9 mouse cellular contexts compared by ENCODE assay signal in genomic region chr16:44493868-44494267, GRCm38 (mm10).
DNase-seq lines count a peak whose midpoint lies in the region; ATAC-seq lines count a peak whose summit lies in the region.
"Had no signal": no experiment of that assay in that cellular context is flagged by ENCODE, and none has a peak within 500 bp of the region (broad histone marks: within the 10 kb centered on the region; RNA-seq: fewer than 3 reads in every experiment).

No protein-coding gene starts in this region.

- WGBS in forebrain, embryonic 16.5 days = 3% methylated on average over 6 of the region's 6 CpGs
- WGBS in lung, embryonic 16.5 days = 29% methylated on average over 6 of the region's 6 CpGs

- no peak overlapping the region for H3K9ac ChIP-seq in forebrain, embryonic 16.5 days (replicated peaks; ENCODE audit: low read depth, low read length)
- H3K9ac ChIP-seq in lung, embryonic 16.5 days (ENCODE audit: low read length) = no peak overlapping the region

- H3K36me3 ChIP-seq in forebrain, embryonic 16.5 days (ENCODE audit: control insufficient read depth, insufficient read depth) = peaks cover 19% of the 10 kb centered on the region
- H3K36me3 ChIP-seq in lung, embryonic 16.5 days (ENCODE audit: control insufficient read depth, insufficient read depth, low read length) = peaks cover 34% of the 10 kb centered on the region

- H3K4me3 ChIP-seq in forebrain, embryonic 16.5 days (replicated peaks; ENCODE audit: low read length) = no peak overlapping the region
- no peak overlapping the region for H3K4me3 ChIP-seq in lung, embryonic 16.5 days (ENCODE audit: low read length)
- H3K4me3 ChIP-seq: erythroblast, embryonic 14.5 days had no signal

- H3K4me1 ChIP-seq in forebrain, embryonic 16.5 days (replicated peaks; ENCODE audit: control insufficient read depth, insufficient read depth, low read length) = peaks cover 22% of the 10 kb centered on the region
- H3K4me1 ChIP-seq in lung, embryonic 16.5 days (replicated peaks; ENCODE audit: control insufficient read depth, insufficient read depth, low read length) = peaks cover 19% of the 10 kb centered on the region

- no peaks in the 10 kb centered on the region for H3K9me3 ChIP-seq in forebrain, embryonic 16.5 days (ENCODE audit: control insufficient read depth, low read length)
- no peaks in the 10 kb centered on the region for H3K9me3 ChIP-seq in lung, embryonic 16.5 days (ENCODE audit: control insufficient read depth, low read length)

- DNase-seq in gastrocnemius, adult 18-20 months (ENCODE audit: low spot score) = peak; percentile 67
- DNase-seq in gastrocnemius, adult 8-10 months (ENCODE audit: low spot score in 2 of 2) = no peak
- DNase-seq in adrenal gland, postnatal 36 days = peak; percentile 31 to 68
- no peak for DNase-seq in retina, embryonic 14.5 days (ENCODE audit: low spot score)
- no peak for DNase-seq in right cerebral cortex, postnatal 25 days

- peak; percentile 69 for ATAC-seq in forebrain, embryonic 16.5 days
- peak; percentile 63 for ATAC-seq in lung, embryonic 16.5 days (ENCODE audit: low read depth)
- no peak for ATAC-seq in inflammation-experienced regulatory T-cells, adult 6 months

- peak overlapping the region; percentile 30 for H3K27ac ChIP-seq in forebrain, embryonic 16.5 days (ENCODE audit: low read length)
- peak overlapping the region; percentile 70 for H3K27ac ChIP-seq in lung, embryonic 16.5 days (ENCODE audit: low read length)

- H3K4me2 ChIP-seq in forebrain, embryonic 16.5 days (ENCODE audit: low read length) = no peak overlapping the region
- no peak overlapping the region for H3K4me2 ChIP-seq in lung, embryonic 16.5 days (ENCODE audit: low read depth, low read length)

- no peaks in the 10 kb centered on the region for H3K27me3 ChIP-seq in forebrain, embryonic 16.5 days (replicated peaks; ENCODE audit: control insufficient read depth, insufficient read depth, low read length)
- no peaks in the 10 kb centered on the region for H3K27me3 ChIP-seq in lung, embryonic 16.5 days (ENCODE audit: control insufficient read depth, insufficient read depth, low read depth, low read length)

Comparison
In these comparisons a context has a peak if more than half of its experiments do, and no peak if none do; other contexts are left out.
1. DNase-seq: peak in gastrocnemius, adult 18-20 months (single experiment) and adrenal gland, postnatal 36 days (2 of 2); none in gastrocnemius, adult 8-10 months (0 of 2), retina, embryonic 14.5 days (single experiment) and right cerebral cortex, postnatal 25 days (single experiment).